Mouse (Mus musculus) thymus, adult 2 months (tissue): ENCODE data around the gene Tiam2. TPM values are rescaled to one million over a fixed set of nuclear protein-coding genes. Genes with fewer than 3 reads are reported as not detected.

Source experiments
- DNase-seq: peaks from one replicate; pipeline ENCODE4 v3.0.0; 2021
- H3K27ac ChIP-seq: fragments of 200-500 bp; 2 replicates; pipeline ENCODE4 v1.5.1; 2012; ENCODE audit warnings: low read length, control low read depth; ENCODE audit not compliant: control insufficient read depth, insufficient read depth
- H3K27me3 ChIP-seq: fragments of 200-500 bp; 2 replicates; pipeline ENCODE4 v1.6.1; 2012; ENCODE audit warnings: mild to moderate bottlenecking, low read length, moderate library complexity, mixed read lengths; ENCODE audit not compliant: control insufficient read depth, insufficient read depth
- H3K36me3 ChIP-seq: fragments of 200-500 bp; 2 replicates; pipeline ENCODE4 v1.6.1; 2012; ENCODE audit warnings: mild to moderate bottlenecking, low read length, moderate library complexity; ENCODE audit not compliant: control insufficient read depth, insufficient read depth
- H3K4me1 ChIP-seq: fragments of 200-500 bp; replicated peaks from 2 replicates; pipeline ENCODE4 v1.6.1; 2012; ENCODE audit warnings: low read length; ENCODE audit not compliant: control insufficient read depth, insufficient read depth
- H3K4me3 ChIP-seq: fragments of 200-500 bp; 2 replicates; pipeline ENCODE4 v1.5.1; 2012; ENCODE audit warnings: mild to moderate bottlenecking, low read length, control low read depth, moderate library complexity; ENCODE audit not compliant: control insufficient read depth, insufficient read depth
- CTCF ChIP-seq: fragments of 200-500 bp; IDR thresholded peaks from 2 replicates; pipeline ENCODE4 v1.5.1; 2012; ENCODE audit warnings: mild to moderate bottlenecking, control low read depth, low read length, moderate library complexity, borderline replicate concordance; ENCODE audit not compliant: control insufficient read depth, poor library complexity, insufficient read depth; ENCODE audit errors: extremely low read depth
- POLR2A ChIP-seq: fragments of 200-500 bp; IDR thresholded peaks from 2 replicates; pipeline ENCODE4 v1.6.1; 2012; ENCODE audit warnings: mild to moderate bottlenecking, low read length, control low read depth, moderate library complexity; ENCODE audit not compliant: control insufficient read depth, poor library complexity, insufficient read depth; ENCODE audit errors: extremely low read depth
- WGBS: fragments of 180-500 bp; shearing (Covaris S2); methylation state at CpG from one replicate; pipeline ENCODE4 v1.1.7; 2018; 5-methylcytosine and 5-hydroxymethylcytosine counted together
- polyA plus RNA-seq: library from polyadenylated mRNA; depleted of rRNA; stranded (reverse); fragments of >200 nt; gene quantifications from 2 replicates; pipeline ENCODE4 v1.2.3, GENCODE M21; 2012

Tiam2 gene
- polyA plus RNA-seq, 1 experiment: 0.36 TPM

DNA sequence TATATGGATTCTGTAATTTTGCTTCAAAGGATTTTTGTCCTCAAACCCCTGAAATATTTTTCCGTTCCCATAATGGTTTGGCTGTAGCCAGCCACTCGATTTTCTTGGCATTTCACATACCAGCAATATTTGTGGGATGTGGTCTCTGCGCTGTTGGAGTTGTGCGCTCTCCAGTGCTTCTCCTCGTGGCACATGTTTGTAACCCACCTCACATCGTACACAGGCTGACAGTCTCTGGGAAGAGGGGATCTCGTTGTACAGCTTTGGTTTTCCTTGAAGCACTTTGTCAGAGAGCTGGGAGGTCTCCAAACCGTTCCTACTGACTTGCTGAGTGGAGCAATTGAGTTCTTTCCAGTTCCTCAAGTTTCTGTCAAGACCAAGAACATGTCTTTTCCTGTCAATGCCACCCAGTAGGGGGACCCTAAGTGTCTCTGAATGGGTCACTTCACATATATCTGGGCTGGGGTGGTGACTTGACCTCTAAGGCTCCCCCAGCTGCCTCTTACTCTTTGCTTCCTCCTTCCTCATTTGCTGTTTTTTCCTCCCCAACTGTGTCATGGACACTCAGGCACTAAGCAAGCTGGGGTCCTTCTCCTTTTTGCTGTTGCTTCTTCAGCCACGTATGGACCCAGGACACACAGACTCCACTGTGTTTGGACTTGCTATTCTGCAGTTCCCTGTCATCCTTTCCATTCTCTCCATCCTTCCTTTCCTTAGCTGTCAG is 79.1 kb downstream of the Tiam2 start:
- H3K36me3 ChIP-seq: no peaks in the 10 kb centered on the region
- no peaks in the 10 kb centered on the region for H3K4me1 ChIP-seq
- DNase-seq: no peak
- no peak overlapping the region for H3K27ac ChIP-seq
- no peaks in the 10 kb centered on the region for H3K27me3 ChIP-seq
- TF ChIP-seq CTCF: no peak
- no peak for TF ChIP-seq POLR2A
- no peak overlapping the region for H3K4me3 ChIP-seq
- 82% methylated on average over 9 of the region's 9 CpGs for WGBS

DNA sequence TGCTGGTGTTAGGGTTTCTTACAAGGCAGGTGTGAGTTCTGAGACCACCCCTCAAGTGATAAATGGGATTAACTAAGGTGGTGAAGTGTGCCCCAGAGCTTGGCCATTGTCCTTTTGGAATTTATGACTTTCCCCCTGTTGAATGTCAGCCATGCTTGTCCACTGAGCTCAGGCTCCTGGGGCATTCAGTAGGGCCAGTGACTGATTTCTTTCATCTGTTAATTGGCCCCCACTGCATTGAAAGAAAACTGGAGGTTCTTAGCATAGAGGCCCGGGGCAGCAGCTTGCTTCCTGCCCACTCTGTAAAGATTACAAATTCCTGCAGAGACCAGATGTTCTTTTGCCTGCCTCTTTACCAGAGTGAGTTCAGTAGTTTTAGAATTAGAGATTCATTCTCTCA is 80.7 kb downstream of the Tiam2 start:
- no peak for DNase-seq
- H3K4me1 ChIP-seq: no peaks in the 10 kb centered on the region
- 61% methylated on average over 1 of the region's 1 CpGs for WGBS
- H3K27ac ChIP-seq: no peak overlapping the region
- TF ChIP-seq POLR2A: no peak
- no peak for TF ChIP-seq CTCF
- no peaks in the 10 kb centered on the region for H3K36me3 ChIP-seq
- no peak overlapping the region for H3K4me3 ChIP-seq
- H3K27me3 ChIP-seq: no peaks in the 10 kb centered on the region

- 90% methylated on average over 2 of the region's 2 CpGs for WGBS
- no peak for TF ChIP-seq POLR2A
- TF ChIP-seq CTCF: no peak
Observed at GRCm38 (mm10) chr17:3410307-3410706, 83.9 kb downstream of the Tiam2 start.

DNA sequence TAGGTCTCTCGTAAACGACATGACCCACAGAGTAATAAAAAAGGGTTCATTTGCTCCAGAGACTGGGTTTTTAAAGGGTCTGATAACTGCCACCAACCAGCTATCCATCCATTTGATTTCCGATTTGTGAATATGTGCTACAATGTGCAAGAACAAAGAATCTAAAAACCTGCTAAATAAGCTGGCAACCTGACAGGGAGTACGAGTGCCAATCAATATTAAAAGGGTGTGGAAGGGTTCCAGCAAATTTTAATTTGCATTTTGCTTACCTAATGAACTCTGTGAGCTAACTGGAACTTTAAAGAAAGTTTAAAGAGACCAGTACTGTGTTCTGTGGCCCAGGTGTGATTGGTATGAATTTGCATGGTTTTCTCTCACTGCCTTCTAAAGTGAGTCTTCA is 86.4 kb downstream of the Tiam2 start:
- H3K4me1 ChIP-seq: no peaks in the 10 kb centered on the region
- no peaks in the 10 kb centered on the region for H3K27me3 ChIP-seq
- no peak overlapping the region for H3K4me3 ChIP-seq
- TF ChIP-seq POLR2A: no peak
- TF ChIP-seq CTCF: no peak
- H3K27ac ChIP-seq: no peak overlapping the region
- WGBS: 97% methylated on average over 4 of the region's 4 CpGs
- H3K36me3 ChIP-seq: no peaks in the 10 kb centered on the region
- DNase-seq: no peak

More at GRCm38 (mm10) chr17:3410307-3410706, 83.9 kb downstream of the Tiam2 start:
- Histone ChIP-seq H3K4me3 (no peak overlapping the region), H3K27me3 (no peaks in the 10 kb centered on the region), H3K27ac (no peak overlapping the region), H3K36me3 (no peaks in the 10 kb centered on the region), H3K4me1 (no peaks in the 10 kb centered on the region)
- no peak for DNase-seq

DNA sequence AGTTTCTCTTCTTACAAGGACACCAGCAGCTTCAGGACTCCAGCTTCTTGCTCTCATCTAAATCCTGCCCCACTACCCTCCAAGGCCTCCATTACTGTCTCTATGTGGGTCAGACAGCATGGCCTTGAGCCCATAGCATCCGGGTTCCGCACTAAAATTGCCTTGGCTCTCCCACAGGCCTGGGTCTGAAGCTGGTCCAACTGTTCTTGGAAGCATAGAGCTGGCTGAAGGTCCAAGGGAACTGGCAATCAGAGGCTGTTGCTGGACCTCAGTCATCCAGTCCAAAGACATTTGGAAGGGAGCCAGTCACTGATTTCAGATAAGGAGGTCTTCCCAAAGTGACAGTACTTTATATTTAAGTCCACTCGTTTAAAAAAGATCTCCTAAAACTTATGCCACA is 89.2 kb downstream of the Tiam2 start:
- Histone ChIP-seq H3K36me3 (no peaks in the 10 kb centered on the region), H3K27ac (no peak overlapping the region), H3K4me3 (no peak overlapping the region), H3K4me1 (no peaks in the 10 kb centered on the region), H3K27me3 (no peaks in the 10 kb centered on the region)
- DNase-seq: no peak
- WGBS: 94% methylated on average over 3 of the region's 3 CpGs
- no peak for TF ChIP-seq CTCF
- TF ChIP-seq POLR2A: no peak

DNA sequence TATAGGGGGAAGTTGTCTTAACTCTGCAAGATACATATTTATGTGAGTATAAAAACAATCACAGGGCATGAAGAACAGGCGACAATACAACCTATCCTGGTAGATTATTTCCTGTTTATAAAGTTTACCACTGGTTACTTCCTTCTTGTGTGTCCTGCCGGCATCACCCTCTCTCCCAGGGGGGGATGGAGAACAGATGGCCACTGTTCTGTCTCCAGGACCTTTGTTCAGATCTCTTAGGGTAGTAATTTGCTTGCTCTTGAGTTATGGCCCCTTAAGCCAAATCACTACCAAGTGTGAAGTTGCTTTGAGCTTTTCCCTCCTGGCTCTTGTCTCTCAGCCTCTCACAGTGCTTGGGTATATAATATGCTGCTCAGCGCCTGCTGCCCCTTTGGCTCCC is 90.0 kb downstream of the Tiam2 start:
- Histone ChIP-seq H3K4me3 (no peak overlapping the region), H3K27me3 (no peaks in the 10 kb centered on the region), H3K27ac (no peak overlapping the region), H3K4me1 (no peaks in the 10 kb centered on the region), H3K36me3 (no peaks in the 10 kb centered on the region)
- no peak for DNase-seq
- 71% methylated on average over 3 of the region's 3 CpGs for WGBS
- TF ChIP-seq POLR2A: no peak
- no peak for TF ChIP-seq CTCF

GRCm38 (mm10) chr17:3419368-3419928 is 93.1 kb downstream of the Tiam2 start:
- no peak for DNase-seq
- Histone ChIP-seq H3K27ac (no peak overlapping the region), H3K4me3 (no peak overlapping the region), H3K27me3 (no peaks in the 10 kb centered on the region), H3K36me3 (no peaks in the 10 kb centered on the region), H3K4me1 (no peaks in the 10 kb centered on the region)
- WGBS: 80% methylated on average over 10 of the region's 10 CpGs
- no peak for TF ChIP-seq POLR2A
- no peak for TF ChIP-seq CTCF
